Mouse (Mus musculus): ENCODE data around the gene Ntn3. TPM values are rescaled to one million over a fixed set of nuclear protein-coding genes. Genes with fewer than 3 reads are reported as not detected.

Ntn3 gene
- polyA plus RNA-seq, 1 experiment from 2014 or later = 3.8 TPM

DNA sequence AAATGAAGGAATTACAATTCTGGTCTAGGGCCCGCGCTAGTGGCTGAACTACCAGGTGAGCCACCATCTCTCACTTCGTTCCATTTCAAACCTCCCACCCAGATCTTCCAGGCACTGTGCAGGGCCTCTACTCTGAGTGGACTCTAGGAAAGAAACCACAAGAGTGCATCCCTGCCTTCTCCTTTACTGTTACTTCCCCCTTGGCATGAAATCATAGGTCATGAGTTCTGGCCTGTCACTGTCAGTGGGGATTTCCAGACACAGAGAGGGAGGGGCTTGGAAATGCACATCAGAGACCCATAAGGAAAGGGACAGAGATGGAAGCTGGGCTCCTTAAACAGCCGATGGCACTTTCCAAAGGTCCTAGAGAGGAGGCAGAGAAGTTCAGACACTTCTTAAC is 37.6 kb downstream of the Ntn3 start:
- Histone ChIP-seq H3K9me3 (ENCODE audit: control insufficient read depth, low read length) (no peaks in the 10 kb centered on the region), H3K27me3 (ENCODE audit: control insufficient read depth, insufficient read depth, low read depth, low read length) (no peaks in the 10 kb centered on the region), H3K4me2 (ENCODE audit: low read depth, low read length) (no peak overlapping the region), H3K4me3 (ENCODE audit: low read length) (no peak overlapping the region), H3K9ac (ENCODE audit: low read length) (no peak overlapping the region), H3K36me3 (ENCODE audit: control insufficient read depth, insufficient read depth, low read length) (no peaks in the 10 kb centered on the region), H3K4me1 (replicated peaks; ENCODE audit: control insufficient read depth, insufficient read depth, low read length) (peaks cover 10% of the 10 kb centered on the region), H3K27ac (ENCODE audit: low read length) (no peak overlapping the region)
- 83% methylated on average over 4 of the region's 4 CpGs for WGBS
- ATAC-seq (ENCODE audit: low read depth) = no peak

DNA sequence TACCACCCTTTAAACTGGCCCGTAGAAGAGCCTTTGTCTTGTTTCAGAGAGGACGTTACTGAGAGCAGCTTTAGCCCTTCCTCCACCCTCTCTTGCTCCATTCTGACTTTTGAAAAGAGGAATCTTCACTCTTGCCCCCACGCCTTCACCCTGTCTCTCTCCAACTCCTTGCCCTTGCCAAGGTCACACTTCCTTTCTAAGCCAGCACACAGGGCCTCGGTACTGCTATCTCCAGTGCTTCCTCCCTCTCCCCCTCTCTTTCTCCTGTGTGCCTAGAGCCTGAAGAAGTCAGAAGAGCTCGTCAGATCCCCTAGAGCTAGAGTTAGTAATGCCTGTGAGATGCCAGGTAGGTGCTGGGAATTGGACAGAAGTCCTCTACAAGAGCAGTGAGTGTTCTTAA is 38.6 kb downstream of the Ntn3 start:
- Histone ChIP-seq H3K9me3 (ENCODE audit: control insufficient read depth, low read length) (no peaks in the 10 kb centered on the region), H3K9ac (ENCODE audit: low read length) (no peak overlapping the region), H3K27ac (ENCODE audit: low read length) (no peak overlapping the region), H3K4me3 (ENCODE audit: low read length) (no peak overlapping the region), H3K27me3 (ENCODE audit: control insufficient read depth, insufficient read depth, low read depth, low read length) (no peaks in the 10 kb centered on the region), H3K4me2 (ENCODE audit: low read depth, low read length) (no peak overlapping the region), H3K36me3 (ENCODE audit: control insufficient read depth, insufficient read depth, low read length) (peaks cover 4% of the 10 kb centered on the region), H3K4me1 (replicated peaks; ENCODE audit: control insufficient read depth, insufficient read depth, low read length) (peaks cover 10% of the 10 kb centered on the region)
- no peak for ATAC-seq (ENCODE audit: low read depth)
- 70% methylated on average over 5 of the region's 5 CpGs for WGBS

DNA sequence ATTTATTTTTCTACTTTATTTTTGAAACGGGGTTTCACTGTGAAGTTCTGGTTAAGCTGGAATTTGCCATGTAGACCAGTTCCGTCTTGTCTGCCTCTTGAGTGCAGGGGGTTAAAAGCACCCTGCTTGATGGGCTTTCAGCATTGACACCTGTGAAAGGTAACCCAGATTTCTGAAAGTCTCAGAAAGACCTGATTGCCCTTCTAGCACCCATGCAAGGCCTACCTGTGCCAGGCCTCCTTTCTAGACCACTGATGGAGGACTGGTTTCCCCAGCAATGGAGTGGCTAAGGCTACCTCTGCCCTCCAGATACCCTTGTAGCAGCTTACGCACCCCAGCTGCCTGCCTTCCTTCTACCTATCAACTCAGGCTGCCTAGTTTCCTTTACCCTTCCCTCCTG is 39.2 kb downstream of the Ntn3 start:
- Histone ChIP-seq H3K27ac (ENCODE audit: low read length) (peak overlapping the region; percentile 96; the same call in 1 of the 2 replicates), H3K36me3 (ENCODE audit: control insufficient read depth, insufficient read depth, low read length) (peaks cover 4% of the 10 kb centered on the region), H3K9me3 (ENCODE audit: control insufficient read depth, low read length) (no peaks in the 10 kb centered on the region), H3K27me3 (ENCODE audit: control insufficient read depth, insufficient read depth, low read depth, low read length) (no peaks in the 10 kb centered on the region), H3K9ac (ENCODE audit: low read length) (peak overlapping the region; percentile 91), H3K4me2 (ENCODE audit: low read depth, low read length) (peak overlapping the region; percentile 85), H3K4me3 (ENCODE audit: low read length) (peak overlapping the region; percentile 90), H3K4me1 (replicated peaks; ENCODE audit: control insufficient read depth, insufficient read depth, low read length) (peaks cover 10% of the 10 kb centered on the region)
- 44% methylated on average over 3 of the region's 3 CpGs for WGBS
- no peak for ATAC-seq (ENCODE audit: low read depth)

DNA sequence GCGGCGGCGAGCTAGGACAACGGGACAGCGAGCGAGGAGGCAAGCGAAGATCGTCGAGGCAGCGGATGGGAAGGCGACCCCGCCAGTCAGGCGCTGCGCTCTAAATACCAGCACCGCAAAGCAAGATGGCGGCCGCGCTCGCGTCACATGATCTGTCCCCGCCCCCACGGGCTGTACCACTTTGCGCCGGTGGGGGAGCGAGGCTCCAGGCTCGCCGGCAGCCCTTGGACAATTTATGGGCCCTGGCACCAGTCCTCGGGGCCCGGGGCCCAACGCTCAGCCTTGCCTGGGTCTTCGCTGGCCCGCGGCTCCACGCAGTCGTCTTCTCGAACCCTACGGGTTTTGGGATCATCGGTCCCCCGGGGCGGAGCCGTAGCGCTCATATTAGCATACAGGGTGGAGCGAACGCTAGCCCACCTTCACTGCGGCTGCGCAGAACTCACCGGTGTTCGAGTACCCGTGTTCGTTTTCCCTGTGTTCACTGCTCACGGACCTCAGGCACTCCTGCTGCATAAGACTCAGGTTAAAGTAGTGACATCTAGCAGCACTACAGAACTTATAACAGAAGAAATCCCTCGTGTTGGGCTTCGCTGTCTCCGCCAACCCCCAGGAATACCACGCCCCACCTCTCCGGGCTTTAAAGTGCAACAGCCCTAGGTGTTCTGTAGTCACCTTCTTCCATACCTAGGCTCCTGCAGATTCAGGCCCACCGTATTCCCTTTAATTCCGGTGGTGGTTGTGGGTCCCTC is 39.8 kb downstream of the Ntn3 start, which contains the start of gene Atp6v0c:
Atp6v0c (minus strand) TSS at position 386 of the 749 bp plus-strand sequence.
- Histone ChIP-seq H3K27me3 (ENCODE audit: control insufficient read depth, insufficient read depth, low read depth, low read length) (no peaks in the 10 kb centered on the region), H3K4me2 (ENCODE audit: low read depth, low read length) (peak within 1 kb of the TSS; percentile 85), H3K36me3 (ENCODE audit: control insufficient read depth, insufficient read depth, low read length) (peaks cover 4% of the 10 kb centered on the region), H3K4me1 (replicated peaks; ENCODE audit: control insufficient read depth, insufficient read depth, low read length) (peaks cover 10% of the 10 kb centered on the region), H3K27ac (ENCODE audit: low read length) (peak within 1 kb of the TSS; percentile 96), H3K9me3 (ENCODE audit: control insufficient read depth, low read length) (no peaks in the 10 kb centered on the region), H3K4me3 (ENCODE audit: low read length) (peak within 1 kb of the TSS; percentile 90), H3K9ac (ENCODE audit: low read length) (peak within 1 kb of the TSS; percentile 91)
- WGBS = under 1% methylated on average over 58 of the region's 58 CpGs
- ATAC-seq (ENCODE audit: low read depth) = peak; percentile 93

DNA sequence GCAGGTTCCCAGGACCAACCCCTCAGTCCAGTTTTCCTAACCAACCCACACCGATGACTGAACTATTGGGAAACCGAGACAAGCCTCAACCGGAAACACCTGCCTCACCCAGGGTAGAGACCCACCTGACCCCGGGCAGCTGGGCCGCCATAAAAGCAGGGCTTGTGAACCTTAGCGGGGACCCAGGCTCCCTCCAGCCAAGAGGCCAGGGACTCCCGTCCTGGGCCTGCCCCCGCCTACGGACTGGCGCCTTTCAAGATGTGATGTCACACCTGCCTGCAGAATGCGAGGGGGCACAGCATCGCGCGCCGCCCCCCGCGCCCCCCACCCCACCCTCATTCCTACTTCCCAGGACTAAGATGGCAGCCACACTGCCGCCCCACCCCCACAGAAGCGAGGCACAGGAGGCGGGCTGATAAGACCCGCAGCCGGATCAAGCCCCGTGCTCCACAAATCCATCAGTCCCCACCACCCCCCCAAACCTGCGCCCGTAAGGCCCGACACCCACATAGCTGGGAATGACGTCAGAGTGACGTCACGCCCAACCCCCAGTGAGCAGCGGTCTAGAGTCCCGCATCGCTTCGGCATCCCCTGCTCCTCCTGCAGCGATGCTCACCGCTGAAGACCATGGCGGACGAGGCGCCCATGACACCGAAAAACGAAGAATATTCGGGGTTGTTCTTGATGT is 40.6 kb downstream of the Ntn3 start:
- Histone ChIP-seq H3K4me2 (ENCODE audit: low read depth, low read length) (peak overlapping the region; percentile 85), H3K27ac (ENCODE audit: low read length) (peak overlapping the region; percentile 96), H3K36me3 (ENCODE audit: control insufficient read depth, insufficient read depth, low read length) (peaks cover 4% of the 10 kb centered on the region), H3K9ac (ENCODE audit: low read length) (peak overlapping the region; percentile 91), H3K4me3 (ENCODE audit: low read length) (peak overlapping the region; percentile 90), H3K27me3 (ENCODE audit: control insufficient read depth, insufficient read depth, low read depth, low read length) (no peaks in the 10 kb centered on the region), H3K9me3 (ENCODE audit: control insufficient read depth, low read length) (no peaks in the 10 kb centered on the region), H3K4me1 (replicated peaks; ENCODE audit: control insufficient read depth, insufficient read depth, low read length) (peaks cover 10% of the 10 kb centered on the region)
- peak; percentile 56 for ATAC-seq (ENCODE audit: low read depth)
- WGBS = under 1% methylated on average over 37 of the region's 41 CpGs

DNA sequence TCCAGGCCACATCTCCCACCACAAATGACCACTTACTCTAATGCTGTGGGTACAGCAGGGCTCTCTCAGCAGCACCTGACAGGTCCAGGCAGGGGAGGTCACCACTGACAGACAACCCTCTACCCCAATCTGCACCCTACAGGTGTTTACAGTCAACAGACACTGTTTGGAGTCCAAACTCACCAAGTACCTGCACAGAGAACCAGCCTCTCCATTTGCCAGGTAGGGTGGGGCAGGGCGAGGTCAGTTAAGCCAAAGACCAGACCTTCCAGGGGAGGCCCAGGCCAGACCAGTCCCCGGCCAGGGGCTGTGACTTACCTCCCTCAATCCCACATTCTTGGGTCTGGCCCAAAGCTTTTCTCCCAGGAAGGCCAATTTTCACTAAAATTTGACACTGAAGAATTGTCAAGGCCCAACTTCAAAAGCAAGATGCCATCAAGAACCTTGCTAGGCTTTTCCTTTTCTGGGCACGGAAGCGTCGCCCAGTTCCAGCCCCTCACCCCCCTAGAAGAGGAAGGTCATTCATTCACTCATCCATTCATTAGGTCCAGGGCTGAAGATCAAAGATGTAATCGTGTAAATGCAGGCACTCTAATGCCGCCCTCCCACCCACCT is 41.3 kb downstream of the Ntn3 start:
- Histone ChIP-seq H3K4me3 (ENCODE audit: low read length) (peak overlapping the region; percentile 90), H3K36me3 (ENCODE audit: control insufficient read depth, insufficient read depth, low read length) (peaks cover 4% of the 10 kb centered on the region), H3K4me1 (replicated peaks; ENCODE audit: control insufficient read depth, insufficient read depth, low read length) (peaks cover 11% of the 10 kb centered on the region), H3K9me3 (ENCODE audit: control insufficient read depth, low read length) (no peaks in the 10 kb centered on the region), H3K27ac (ENCODE audit: low read length) (peak overlapping the region; percentile 96; the same call in 1 of the 2 replicates), H3K27me3 (ENCODE audit: control insufficient read depth, insufficient read depth, low read depth, low read length) (no peaks in the 10 kb centered on the region), H3K9ac (ENCODE audit: low read length) (peak overlapping the region; percentile 91), H3K4me2 (ENCODE audit: low read depth, low read length) (peak overlapping the region; percentile 85)
- WGBS = 44% methylated on average over 7 of the region's 7 CpGs
- no peak for ATAC-seq (ENCODE audit: low read depth)

DNA sequence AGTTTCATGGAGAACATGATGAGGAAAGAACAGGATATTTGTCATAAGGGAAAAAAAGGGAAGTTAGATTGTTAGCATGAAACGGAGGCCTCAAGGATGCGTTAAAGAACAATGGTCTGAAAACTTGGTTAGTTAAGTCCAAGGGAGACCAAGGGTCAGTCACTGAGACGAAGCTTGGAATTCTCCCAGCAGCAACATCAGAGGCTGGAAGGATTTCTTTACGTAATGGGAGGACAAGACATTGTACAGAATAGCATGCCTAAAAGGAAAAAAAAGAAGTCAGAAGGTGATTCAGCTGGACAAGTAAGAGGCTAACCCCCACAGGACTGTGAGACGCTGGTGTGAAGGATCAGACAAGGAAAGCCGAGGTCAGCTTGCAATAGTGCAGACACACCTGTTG is 42.2 kb downstream of the Ntn3 start:
- peaks cover 17% of the 10 kb centered on the region for H3K4me1 ChIP-seq (replicated peaks; ENCODE audit: control insufficient read depth, insufficient read depth, low read length)
- H3K4me2 ChIP-seq (ENCODE audit: low read depth, low read length) = no peak overlapping the region
- H3K4me3 ChIP-seq (ENCODE audit: low read length) = no peak overlapping the region
- no peaks in the 10 kb centered on the region for H3K9me3 ChIP-seq (ENCODE audit: control insufficient read depth, low read length)
- H3K27me3 ChIP-seq (ENCODE audit: control insufficient read depth, insufficient read depth, low read depth, low read length) = no peaks in the 10 kb centered on the region
- peaks cover 4% of the 10 kb centered on the region for H3K36me3 ChIP-seq (ENCODE audit: control insufficient read depth, insufficient read depth, low read length)
- no peak for ATAC-seq (ENCODE audit: low read depth)
- 80% methylated on average over 6 of the region's 6 CpGs for WGBS
- no peak overlapping the region for H3K9ac ChIP-seq (ENCODE audit: low read length)
- no peak overlapping the region for H3K27ac ChIP-seq (ENCODE audit: low read length)

DNA sequence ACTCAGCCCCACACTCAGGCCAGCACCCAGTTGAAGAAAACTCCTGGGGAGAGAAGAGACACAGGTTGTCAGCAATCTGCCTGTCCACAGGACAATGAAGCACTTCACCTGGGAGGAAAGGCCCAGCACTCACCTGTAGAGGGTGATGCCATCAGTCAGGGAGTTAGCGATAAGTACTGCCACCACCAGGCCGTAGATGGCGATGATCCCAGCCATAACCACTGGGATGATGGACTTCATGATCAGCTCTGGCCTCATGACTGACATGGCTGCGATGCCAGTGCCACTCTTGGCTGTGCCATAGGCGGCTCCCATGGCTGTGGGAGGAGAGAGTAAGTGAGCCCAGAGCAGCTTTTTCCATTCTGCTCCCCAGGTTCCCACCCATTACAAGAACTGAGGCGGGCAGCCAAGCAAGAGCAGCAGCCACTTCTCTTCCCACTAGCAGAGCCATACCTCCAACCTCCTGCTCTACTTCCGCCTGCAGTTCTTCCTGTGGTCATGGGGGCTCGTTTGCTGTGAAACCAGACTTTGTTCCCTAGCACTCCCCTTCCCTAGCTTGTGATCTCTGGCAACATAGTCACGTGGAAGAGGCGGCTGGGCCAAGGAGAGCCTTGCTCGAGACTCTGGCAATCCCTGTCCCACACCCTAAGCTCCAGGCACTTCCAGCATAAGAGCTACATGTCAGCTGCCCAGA is 44.6 kb downstream of the Ntn3 start:
- H3K36me3 ChIP-seq (ENCODE audit: control insufficient read depth, insufficient read depth, low read length) = peaks cover 4% of the 10 kb centered on the region
- WGBS = 80% methylated on average over 9 of the region's 11 CpGs
- H3K4me1 ChIP-seq (replicated peaks; ENCODE audit: control insufficient read depth, insufficient read depth, low read length) = peaks cover 17% of the 10 kb centered on the region
- H3K9me3 ChIP-seq (ENCODE audit: control insufficient read depth, low read length) = no peaks in the 10 kb centered on the region
- no peak overlapping the region for H3K9ac ChIP-seq (ENCODE audit: low read length)
- no peaks in the 10 kb centered on the region for H3K27me3 ChIP-seq (ENCODE audit: control insufficient read depth, insufficient read depth, low read depth, low read length)
- no peak overlapping the region for H3K4me3 ChIP-seq (ENCODE audit: low read length)
- no peak overlapping the region for H3K4me2 ChIP-seq (ENCODE audit: low read depth, low read length)
- ATAC-seq (ENCODE audit: low read depth) = no peak
- no peak overlapping the region for H3K27ac ChIP-seq (ENCODE audit: low read length)
